Mouse (Mus musculus) kidney, adult 18-20 months (tissue): ENCODE results near the gene Zc3h12d.

Experiments used
- DNase-seq: peaks from one replicate; pipeline ENCODE4 v3.0.0; 2021

Zc3h12d gene

DNA sequence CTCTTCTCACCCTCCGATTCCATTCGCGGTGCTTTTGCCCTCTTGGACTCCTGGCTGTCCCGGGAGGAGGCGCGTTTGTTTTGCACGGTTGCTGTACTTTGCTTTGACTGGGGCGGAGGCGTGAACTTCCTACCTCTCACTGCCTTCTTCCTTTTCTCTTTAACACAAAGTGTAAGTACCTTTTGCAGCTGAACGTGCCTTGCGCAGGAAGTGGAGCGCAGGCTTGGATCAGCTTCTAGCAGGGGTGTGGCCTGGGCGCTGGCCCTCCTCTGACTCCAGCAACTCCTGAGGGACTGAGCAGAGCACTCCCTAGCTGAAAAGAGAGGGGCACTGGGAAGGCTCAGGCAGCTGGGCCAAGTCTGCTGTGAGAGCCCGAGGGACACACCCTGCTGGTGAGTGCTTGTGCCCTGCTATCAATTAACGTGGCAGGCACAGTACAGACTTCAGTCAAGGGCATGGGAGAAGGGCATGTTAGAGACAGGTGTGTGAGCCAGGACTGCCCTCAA lies at the start of gene Zc3h12d:
Gene Zc3h12d, plus strand, starts transcription at position 300 of the 506 bp plus-strand sequence.
- peak; percentile 63 for DNase-seq

DNA sequence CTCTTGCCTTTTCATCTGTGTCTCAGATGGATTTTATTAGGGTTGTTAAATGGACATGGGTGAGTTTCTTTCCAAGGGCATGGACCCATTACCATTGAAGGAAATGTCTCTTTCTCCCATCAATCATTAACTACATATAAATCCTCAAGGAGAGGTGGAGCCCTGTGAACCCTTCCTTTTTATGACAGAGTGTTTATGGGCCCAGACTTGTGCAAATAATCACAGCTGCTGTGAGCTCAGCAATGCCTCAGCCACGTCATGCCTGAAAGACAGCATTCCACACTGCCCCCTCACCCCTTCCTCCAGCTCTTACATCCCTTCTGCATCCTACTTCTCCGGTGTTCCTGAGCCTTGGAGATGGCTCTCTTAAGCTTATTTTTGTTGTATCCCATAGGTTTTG lies 45.0 kb upstream of the Zc3h12d start:
- DNase-seq: no peak

DNA sequence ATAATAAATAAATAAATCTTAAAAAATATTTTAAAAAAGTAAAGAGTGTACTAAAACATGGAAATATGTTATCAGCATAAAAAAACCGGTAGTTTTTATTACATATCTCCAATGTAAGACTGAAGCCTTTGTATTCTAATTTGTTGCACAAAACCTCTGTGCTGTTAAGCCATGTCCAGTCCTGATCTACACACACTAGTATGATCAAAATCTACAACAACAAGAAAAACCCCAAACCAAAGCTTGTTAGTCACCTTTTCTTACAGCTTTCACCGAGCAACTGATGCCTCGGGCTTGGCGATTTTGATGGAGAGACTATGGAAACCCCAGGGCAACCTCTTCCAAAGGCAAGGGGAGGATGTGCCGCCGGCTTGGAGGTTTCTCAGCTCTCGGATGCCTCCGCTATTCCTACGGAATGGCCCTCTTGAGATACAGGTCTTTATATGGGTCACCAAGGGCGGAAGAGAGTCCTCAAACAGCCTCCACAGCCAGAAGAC lies 40.0 kb upstream of the Zc3h12d start:
- no peak for DNase-seq

DNA sequence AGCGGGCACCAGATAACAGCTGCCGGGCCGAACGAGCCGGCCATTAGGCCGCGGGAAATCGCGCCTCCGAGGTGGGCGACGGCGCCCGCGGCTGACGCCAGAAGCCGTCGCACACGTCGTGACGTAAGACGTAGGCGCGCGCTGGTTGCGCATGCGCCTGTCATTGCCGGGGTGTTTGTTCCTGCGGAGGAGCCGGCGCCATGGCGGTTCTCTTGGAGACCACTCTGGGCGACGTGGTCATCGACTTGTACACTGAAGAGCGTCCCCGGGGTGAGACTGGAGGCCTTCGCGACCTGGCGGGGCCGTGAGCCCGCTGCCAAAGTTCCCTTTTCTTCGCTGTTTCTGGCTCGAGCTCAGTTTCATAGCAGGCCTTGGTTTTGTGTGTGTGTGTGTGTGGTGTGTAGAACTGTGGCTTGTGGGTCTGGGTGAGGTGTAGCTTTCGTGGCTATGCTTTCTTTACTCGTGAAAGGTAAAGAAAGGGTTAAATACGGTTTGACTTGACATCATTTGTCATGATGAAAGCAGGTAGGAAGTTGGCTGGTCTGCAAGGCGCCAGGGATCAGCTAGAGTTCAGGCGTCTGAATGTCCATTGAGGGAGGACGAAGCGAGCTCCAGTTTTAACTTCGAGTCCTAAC lies 39.4 kb upstream of the Zc3h12d start, which contains the start of the genes Ginm1 and Ppil4:
Gene Ginm1, minus strand, starts transcription at position 74 of the 635 bp plus-strand sequence.
Gene Ppil4, plus strand, starts transcription at position 141 of the 635 bp plus-strand sequence.
- DNase-seq: peak; percentile 91

DNA sequence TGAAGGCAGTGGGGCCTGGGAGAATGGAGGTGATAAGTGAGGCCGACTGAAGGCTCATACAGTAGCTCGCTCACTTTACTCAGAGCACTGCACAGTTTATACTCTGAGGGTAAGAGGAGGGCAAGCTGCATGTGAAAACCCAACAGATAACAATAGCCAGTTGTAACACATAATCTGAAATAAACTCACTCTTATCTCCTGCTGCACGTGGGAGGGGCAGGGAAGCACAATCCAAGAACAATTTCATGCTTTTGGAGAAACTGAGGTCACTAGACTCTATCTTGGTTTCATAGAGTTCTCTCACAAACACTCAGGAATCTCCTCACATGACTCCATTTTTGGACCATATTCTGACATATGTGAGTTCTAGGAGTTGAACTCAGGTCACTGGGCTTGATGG lies 31.0 kb upstream of the Zc3h12d start:
- DNase-seq: no peak

DNA sequence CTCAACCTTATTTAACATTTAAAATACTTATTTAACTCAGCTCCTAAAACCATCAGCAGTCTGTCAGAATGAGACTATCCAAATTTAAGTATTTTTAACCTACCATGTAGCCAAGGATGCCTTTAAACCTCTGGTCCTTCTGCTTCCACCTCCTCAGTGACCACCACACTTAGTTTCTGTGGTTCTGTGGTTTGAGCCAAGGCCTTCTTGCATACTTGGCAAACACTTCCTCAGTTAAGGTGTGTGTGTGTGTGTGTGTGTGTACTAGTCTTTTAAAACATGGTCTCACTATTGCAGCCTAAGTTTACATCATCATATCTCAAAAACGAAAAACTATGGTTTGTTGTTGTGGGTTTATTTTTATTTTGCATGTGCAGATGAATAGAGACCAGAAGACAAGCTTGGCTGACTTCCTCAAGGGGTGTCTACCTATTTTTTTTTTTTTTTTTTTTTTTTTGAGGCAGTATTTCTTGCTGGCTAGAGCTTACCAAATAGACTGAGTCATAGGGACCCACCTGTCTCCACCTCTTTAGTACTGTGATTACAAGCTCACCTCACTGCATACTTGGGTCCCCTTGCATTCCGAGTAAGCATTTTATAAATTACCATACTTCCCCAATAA lies 29.6 kb upstream of the Zc3h12d start:
- DNase-seq: no peak

DNA sequence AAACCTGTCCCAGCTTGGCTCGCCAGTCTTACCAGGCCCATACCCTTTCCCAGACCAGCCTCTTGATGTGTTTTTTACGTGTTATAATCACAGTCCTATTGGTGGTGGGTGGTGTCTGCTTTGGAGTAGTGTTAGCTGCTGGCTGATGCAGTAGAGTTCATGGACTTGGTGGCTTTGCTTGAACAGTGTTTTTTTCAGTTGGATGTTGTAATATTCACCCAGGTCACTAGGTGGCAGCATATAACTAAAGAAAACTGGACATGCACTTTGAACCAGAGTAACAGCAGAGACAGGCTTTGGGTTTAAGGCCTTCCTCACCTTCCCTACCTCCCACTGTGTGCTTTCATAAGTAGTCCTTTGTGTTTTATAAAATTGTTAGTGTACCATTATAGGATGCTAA lies 22.3 kb upstream of the Zc3h12d start:
- peak; percentile 13 for DNase-seq

DNA sequence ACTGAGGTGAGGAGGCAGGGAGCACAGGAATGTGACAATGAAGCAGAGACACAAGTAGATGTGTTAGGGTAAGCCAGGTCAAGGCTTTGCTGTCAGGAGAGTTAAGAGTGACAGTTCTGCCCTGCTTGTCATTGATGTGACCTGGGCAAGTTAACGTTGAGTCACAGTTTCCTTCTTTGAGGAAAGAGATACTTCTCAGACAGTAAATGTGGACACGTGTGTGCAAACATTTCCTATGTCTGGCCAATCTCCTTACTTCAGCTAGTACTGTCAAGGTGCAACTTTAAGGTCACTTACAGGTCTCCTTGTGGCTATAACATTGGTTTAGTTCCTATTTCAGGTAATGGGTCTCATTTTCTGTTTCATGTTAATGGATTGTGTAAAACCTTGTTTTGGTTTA lies 15.8 kb upstream of the Zc3h12d start:
- no peak for DNase-seq

DNA sequence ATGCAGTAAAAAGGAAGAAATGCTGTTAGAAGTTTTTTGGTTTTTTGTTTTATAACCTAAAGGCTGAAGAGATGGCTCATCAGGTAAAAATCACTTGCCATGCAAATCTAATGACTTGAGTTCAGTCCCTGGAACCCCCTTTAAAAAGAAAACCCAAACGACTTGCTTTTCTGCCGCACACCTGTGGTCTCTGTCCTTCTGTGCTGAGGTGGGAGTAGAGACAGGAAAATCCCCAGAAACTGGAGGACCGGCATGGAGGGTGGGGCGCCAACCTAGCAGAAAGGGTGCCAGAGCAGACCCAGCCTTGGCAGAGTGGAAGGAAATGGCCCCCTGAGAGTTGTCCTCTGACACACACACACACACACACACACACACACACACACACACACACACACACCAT lies 13.6 kb upstream of the Zc3h12d start:
- no peak for DNase-seq

DNA sequence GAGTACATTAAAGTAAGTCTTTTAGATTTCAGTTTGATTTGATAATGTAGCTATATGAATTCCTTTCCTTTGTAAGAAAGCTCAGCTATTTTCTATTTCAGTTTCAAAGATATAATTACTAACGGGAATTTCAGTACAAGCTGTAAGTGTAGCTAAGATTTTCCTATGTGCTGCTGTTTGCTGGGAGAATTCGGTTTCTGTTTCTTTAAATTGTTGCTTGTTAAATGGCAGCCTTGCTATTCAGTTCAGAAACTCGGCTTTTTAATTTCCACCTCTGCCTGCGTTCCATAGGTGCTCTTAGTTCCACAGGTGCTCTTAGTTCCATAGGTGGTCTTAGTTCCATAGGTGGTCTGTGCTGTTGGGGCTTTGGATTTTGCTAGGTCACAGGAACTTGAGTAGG lies 13.1 kb upstream of the Zc3h12d start:
- DNase-seq: no peak

DNA sequence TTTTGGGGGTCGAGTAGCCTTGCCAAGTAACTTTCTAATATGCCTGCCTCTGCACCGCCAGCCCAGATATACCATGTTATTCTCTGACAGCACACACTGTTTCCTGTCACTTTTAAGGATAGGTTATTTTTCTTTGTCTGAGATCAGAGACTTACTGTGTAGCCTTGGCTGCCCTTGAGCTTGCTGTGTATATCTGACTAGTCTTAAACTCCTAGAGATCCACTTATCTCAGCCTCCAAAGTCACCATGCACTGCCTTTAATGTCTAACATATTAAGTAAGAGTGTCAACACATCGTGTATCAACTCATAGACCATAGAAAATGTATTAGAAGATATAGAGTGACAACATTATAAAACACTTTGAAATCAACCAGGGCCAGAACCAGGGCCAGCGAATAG lies 12.7 kb upstream of the Zc3h12d start:
- DNase-seq: no peak

DNA sequence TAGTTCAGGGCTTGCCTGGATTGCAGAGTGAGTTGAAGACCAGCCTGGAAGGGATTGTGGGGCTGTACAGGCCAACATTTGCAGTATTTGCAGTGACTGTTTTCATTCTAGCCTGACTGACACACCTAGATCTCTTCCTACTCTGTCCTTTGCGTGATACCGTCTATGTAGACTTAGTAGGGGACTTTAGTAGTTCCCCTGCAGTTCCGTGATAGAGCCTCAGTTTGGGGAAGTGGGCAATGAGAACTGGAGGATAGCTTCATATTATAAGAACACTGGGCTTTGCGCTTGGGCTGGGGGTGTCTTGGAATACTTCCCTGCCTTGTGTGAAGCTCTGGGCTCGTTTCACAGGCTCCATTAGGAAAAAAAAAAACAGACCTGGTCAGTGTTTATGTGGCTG lies 12.1 kb upstream of the Zc3h12d start:
- DNase-seq: no peak

DNA sequence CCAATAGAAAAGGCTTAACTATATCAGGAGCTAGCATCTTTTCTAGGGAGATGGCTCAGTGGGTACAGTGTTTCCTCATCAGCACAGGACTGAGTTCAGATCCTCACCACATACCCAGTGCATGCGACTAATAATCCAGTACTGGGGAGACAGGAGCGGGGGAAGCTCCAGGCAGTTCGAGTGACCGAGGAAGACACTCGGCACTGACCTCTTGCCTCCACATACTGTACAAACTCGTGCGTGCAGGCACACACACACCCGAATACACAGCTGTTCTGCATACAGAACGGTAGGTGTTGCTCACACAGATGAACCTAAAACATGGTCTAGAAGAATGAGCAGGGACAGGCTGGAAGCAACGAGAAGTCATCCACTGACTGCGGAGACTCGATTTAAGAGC lies 10.3 kb upstream of the Zc3h12d start:
- no peak for DNase-seq

DNA sequence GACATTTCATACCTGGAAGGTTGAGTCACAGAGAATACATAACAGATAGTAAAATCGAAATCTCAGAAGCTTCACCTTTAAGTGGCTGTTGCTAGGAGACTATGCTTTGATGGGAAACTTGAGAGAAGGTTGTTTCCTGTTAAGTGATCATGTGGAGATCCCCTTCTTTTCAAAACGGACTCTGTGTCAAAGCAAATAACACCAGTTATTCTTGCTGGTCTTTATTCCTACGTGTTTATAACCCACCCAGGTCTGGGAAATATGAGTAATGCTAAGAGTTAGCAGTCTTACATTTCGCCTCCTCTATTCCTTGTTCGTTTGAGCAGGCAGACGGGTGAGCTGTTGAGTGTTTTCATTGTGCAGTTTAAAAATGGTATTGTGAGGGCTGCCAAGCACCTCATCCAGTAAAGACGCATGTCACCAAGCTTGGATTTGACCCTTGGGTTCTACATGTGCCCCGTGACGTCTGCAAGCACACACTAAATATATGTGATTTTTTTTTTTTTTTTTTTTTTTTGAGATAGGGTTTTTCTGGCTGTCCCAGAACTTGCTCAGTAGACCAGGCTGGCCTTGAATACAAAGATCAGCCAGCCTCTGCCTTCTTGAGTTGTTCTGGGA lies 7.5 kb upstream of the Zc3h12d start:
- DNase-seq: no peak

DNA sequence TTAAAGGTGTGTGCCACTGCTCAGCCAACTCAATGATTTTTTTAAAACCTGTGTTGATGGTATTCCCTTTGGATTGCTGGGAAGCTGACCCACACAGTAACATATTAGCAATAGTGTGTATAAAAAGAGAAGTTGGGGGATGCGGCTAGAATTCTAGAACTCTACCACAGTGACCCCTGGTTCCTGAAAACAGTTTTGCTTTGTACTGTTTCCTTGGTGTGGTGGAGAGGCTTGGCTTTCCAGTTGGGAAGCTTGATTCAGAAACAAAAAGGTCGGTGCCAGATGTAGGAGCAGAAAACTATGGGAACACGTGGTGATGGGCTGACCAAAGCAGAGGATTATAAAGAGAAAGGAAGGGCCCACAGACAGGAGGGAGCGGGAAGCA lies 7.0 kb upstream of the Zc3h12d start:
- DNase-seq: no peak

DNA sequence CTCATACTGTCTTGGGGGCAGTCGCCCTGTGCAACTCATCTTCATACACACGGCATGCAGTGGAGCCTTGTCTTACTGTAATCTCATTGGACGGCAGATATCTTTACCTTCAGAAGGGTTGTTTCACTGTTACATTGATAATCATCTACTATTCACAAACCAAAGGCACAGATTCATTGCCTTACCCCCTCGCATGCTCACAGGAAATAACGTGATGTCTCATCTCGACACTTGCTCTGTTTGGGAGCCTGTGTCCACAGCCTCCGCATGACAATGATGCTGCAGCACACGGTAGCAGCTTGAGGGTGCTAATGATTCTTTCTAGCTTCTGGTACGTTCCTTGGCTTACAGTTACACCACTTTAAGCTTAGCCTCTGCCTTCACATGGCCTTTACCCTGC lies 6.2 kb upstream of the Zc3h12d start:
- DNase-seq: no peak

DNA sequence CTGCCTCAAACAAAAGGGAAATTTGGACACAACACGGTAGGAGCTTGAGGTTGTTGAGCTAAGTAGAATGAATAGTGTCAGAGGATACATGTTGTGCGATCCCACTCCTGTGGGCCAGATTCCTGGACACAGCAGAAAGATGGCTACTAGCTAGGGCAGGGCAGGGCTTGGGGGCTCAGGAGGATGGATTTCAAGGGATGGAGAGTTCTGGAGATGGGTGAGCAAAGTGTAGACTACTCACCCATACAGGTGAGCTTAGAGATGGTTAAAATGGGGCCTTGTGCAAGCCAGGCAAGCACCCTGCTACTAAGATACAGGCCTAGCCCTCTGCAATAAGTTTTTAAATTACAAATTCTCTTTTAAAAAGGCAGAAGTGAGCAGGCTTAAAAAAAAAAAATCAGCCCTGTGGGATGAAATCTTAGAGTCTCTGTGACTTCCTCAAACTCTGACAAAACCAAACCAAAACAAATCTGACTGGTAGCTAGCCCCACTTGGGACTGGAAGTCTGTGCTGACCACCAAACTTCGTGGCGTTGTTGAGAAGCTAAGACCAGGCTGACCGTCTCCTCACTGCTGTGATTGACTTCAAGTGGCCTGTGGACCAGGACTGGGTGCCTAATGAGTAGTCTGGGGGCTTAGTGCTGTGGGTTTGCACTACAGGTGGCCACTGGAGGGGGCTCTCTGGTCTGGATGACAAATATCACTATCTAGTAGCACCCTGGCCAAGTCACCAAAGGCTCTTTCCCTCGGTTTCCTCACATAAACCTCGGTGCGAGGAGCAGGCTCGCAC lies 1.3 kb downstream of the Zc3h12d start:
- no peak for DNase-seq

DNA sequence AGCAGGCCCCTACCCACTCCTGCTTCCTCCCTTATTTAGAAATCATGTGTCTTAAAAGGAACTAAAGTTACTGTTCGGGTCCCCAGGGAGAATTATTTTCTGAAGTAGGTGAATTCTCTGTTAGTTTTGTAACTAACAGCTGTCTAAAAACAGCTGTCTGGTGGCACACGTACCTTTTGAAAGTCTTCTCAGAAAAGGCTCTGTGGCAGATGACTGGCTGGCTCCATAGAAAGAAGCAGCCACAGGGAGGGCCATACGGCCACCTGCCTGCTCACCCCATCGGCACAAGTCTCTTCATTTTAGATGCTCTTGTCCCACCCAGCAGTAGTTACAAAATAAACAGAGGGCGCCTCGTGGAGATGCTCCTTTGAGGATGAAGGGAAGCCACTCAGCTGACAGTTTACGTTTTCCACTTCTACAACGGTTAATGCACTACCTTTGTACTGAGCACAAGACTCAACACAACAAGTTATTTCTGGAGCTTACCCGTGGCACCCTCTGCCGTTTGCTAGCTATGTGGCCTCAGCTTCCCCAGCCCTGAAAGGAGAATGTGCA lies 2.5 kb downstream of the Zc3h12d start:
- no peak for DNase-seq

DNA sequence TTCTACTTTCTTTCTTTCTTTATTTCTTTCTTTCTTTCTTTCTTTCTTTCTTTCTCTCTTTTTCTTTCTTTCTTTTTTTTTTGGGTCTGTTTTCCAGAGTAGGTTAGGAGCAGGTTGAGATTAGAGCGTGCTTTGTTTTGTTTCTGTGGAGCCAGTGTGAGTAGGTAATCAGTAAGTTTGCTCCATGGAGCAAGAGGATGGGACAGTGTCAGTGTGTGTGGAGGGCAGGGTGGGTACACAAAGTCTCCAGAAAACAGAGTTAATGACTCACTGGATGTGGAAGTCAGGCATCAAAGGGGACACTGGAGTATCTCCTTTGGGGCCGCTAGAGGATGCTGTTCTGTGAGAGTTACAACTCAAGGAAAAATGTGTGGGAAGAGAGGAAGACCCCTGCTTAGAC lies 4.6 kb downstream of the Zc3h12d start:
- no peak for DNase-seq

DNA sequence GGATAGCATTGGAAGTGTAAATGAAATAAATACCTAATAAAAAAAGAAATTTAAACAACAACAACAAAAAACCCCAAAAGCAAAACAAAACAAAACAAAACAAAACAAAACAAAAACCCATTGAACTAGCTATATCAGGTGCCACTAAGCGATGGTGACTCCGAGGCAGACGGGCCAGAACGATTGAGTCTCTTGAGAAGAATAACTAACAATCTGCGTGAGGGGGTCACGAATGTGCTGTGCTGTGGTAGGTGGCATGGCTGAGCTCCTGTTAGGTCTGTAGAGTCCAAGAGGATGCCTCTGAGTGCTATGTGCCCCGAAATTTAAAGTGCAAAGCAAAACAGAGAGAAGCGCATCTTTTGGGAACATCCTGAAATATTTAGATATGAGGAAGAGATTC lies 5.2 kb downstream of the Zc3h12d start:
- no peak for DNase-seq

DNA sequence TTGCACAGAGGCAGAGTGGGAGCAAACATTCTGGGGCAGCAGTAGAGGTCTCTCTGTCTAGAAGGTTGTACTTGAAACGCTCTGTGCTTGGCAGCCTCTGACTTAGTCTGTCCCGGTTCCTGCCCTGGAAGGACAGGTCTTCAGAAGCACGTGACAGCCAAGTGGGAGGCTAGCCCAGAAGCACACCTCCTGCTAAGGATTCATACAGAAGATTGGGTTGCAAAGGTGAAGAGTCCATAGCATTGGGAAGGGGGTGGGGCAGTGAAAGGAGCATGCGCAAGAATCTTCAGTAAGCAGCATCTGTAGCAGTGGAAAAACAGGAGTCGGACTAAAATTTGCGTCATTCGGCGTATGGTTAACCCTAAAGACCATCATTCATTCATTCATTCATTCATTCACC lies 5.8 kb downstream of the Zc3h12d start:
- no peak for DNase-seq

DNA sequence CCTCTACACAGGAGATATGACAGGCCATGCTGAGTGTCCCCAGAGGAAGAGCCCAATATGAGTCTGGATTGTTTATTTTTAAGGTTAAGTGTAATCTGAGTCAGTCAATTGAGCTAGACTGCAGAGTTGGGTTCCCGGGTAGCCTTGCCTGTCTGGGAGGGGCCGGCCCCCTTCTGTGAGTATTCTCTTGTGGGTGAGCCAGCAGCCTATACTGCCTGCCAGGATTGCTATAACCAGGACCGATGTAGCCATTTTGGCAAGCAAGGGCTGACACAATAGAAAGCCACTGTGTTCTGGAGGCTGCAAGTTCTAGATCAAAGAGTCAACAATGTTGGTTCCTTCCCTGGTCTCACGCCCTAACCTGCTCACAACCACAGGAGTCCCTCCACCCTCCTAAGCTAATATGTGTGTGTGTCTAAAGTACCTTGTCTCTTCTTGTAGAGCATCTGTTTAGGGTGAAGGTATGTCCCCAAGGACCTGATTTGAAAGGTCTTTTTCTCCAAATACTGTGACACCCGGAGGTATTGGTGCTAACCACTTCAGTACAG lies 6.7 kb downstream of the Zc3h12d start:
- DNase-seq: no peak
